Mouse (Mus musculus): ENCODE results near the gene Jarid2.

DNA sequence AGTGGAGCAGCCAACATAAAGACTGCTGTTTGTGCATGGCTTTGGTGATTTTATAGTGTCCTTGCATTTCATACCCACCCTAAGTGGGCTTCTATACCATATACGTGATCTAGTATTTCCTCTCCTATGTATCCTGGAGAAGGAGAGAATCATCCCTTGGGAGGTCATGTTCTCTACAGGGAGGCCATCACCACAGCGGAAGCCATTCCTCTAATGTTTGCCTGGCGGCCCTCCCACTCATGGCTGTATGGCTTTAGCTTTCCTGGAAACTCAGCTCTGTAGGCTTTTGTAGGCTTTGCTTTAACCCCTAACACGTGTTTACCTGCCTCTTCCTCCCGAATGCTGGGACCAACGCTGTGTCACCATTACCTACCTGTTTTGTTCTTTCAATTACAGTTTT is 108.2 kb downstream of the Jarid2 start:
- TF ChIP-seq CTCF (IDR thresholded peaks at IDR 0.05; ENCODE audit: control insufficient read depth, insufficient read depth, insufficient replicate concordance, low read depth, low read length) (no peak), POLR2A (IDR thresholded peaks at IDR 0.05; ENCODE audit: control insufficient read depth, low read depth, low read length) (no peak)

Measured in testis, adult 2 months (tissue).